Mouse (Mus musculus): ENCODE results near the gene Gm40460. TPM values are rescaled to one million over a fixed set of nuclear protein-coding genes. Genes with fewer than 3 reads are reported as not detected.
"Not testable (repeated sequence)": the region's sequence is repeated elsewhere in the genome, so short reads cannot be mapped to it uniquely, and the experiment has no call there.

The Gm40460 gene
- polyA plus RNA-seq, 1 experiment from 2014 or later, result not detected

- H3K36me3 ChIP-seq (ENCODE audit: control insufficient read depth, insufficient read depth, low read length); ATAC-seq; H3K27me3 ChIP-seq (replicated peaks; ENCODE audit: control insufficient read depth, insufficient read depth, low read length); H3K4me3 ChIP-seq (ENCODE audit: low read length); H3K9ac ChIP-seq (ENCODE audit: low read depth, low read length); H3K4me1 ChIP-seq (ENCODE audit: control insufficient read depth, insufficient read depth, low read depth, low read length); H3K4me2 ChIP-seq (ENCODE audit: low read length); H3K9me3 ChIP-seq (ENCODE audit: control insufficient read depth, low read length); H3K27ac ChIP-seq (ENCODE audit: low read depth, low read length): not testable (repeated sequence)
- 67% methylated on average over 1 of the region's 1 CpGs for WGBS
Observed at GRCm38 (mm10) chr7:142258254-142258653, 17.4 kb upstream of the Gm40460 start, which contains the start of gene Gm2431. TSS of gene Gm2431 (minus strand) at chr7:142258354.

DNA sequence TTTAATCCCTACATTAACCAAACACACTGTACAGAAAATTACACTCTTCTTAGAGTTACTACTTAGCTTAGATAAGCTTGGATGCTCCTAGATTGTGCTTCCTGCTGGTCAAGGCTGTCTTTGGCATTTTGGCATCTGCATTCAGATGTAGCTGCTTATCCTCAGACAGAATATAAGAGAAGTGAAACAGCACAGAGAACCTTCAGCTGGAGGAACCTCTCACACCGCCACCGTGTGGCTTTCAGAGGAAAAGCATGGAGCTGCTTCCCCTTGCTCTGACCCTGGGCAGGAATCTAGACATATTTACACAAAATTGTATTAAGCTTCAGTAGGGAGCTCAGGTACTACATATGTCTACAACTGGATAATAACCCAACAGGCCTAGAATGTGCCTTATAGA lies 14.6 kb upstream of the Gm40460 start:
- no peak overlapping the region for H3K9ac ChIP-seq (ENCODE audit: low read depth, low read length)
- H3K36me3 ChIP-seq (ENCODE audit: control insufficient read depth, insufficient read depth, low read length), result no peaks in the 10 kb centered on the region
- peak; percentile 61; the same call in 1 of the 2 replicates for ATAC-seq
- H3K4me2 ChIP-seq (ENCODE audit: low read length), result no peak overlapping the region
- H3K9me3 ChIP-seq (ENCODE audit: control insufficient read depth, low read length), result no peaks in the 10 kb centered on the region
- no peaks in the 10 kb centered on the region for H3K4me1 ChIP-seq (ENCODE audit: control insufficient read depth, insufficient read depth, low read depth, low read length)
- H3K4me3 ChIP-seq (ENCODE audit: low read length), result no peak overlapping the region
- no peaks in the 10 kb centered on the region for H3K27me3 ChIP-seq (replicated peaks; ENCODE audit: control insufficient read depth, insufficient read depth, low read length)
- 0% methylated on average over 2 of the region's 2 CpGs for WGBS
- H3K27ac ChIP-seq (ENCODE audit: low read depth, low read length), result no peak overlapping the region

GRCm38 (mm10) chr7:142249824-142250223 lies 8.9 kb upstream of the Gm40460 start:
- no peaks in the 10 kb centered on the region for H3K36me3 ChIP-seq (ENCODE audit: control insufficient read depth, insufficient read depth, low read length)
- no peaks in the 10 kb centered on the region for H3K4me1 ChIP-seq (ENCODE audit: control insufficient read depth, insufficient read depth, low read depth, low read length)
- no peaks in the 10 kb centered on the region for H3K27me3 ChIP-seq (replicated peaks; ENCODE audit: control insufficient read depth, insufficient read depth, low read length)
- no peak overlapping the region for H3K27ac ChIP-seq (ENCODE audit: low read depth, low read length)
- no peak for ATAC-seq
- no peak overlapping the region for H3K4me2 ChIP-seq (ENCODE audit: low read length)
- no peaks in the 10 kb centered on the region for H3K9me3 ChIP-seq (ENCODE audit: control insufficient read depth, low read length)
- 0% methylated on average over 1 of the region's 1 CpGs for whole genome bisulfite sequencing
- H3K9ac ChIP-seq (ENCODE audit: low read depth, low read length), result no peak overlapping the region
- H3K4me3 ChIP-seq (ENCODE audit: low read length), result no peak overlapping the region

GRCm38 (mm10) chr7:142231540-142231939 lies 9.3 kb downstream of the Gm40460 start:
- H3K27ac ChIP-seq (ENCODE audit: low read depth, low read length), result no peak overlapping the region
- H3K9me3 ChIP-seq (ENCODE audit: control insufficient read depth, low read length), result 0 out of 2 replicates have a peak, but pooled peaks cover 6% of the 10 kb centered on the region
- H3K4me2 ChIP-seq (ENCODE audit: low read length), result no peak overlapping the region
- no peak overlapping the region for H3K4me3 ChIP-seq (ENCODE audit: low read length)
- no peak overlapping the region for H3K9ac ChIP-seq (ENCODE audit: low read depth, low read length)
- H3K36me3 ChIP-seq (ENCODE audit: control insufficient read depth, insufficient read depth, low read length), result no peaks in the 10 kb centered on the region
- H3K27me3 ChIP-seq (replicated peaks; ENCODE audit: control insufficient read depth, insufficient read depth, low read length), result no peaks in the 10 kb centered on the region
- H3K4me1 ChIP-seq (ENCODE audit: control insufficient read depth, insufficient read depth, low read depth, low read length), result no peaks in the 10 kb centered on the region
- WGBS, result 22% methylated on average over 1 of the region's 1 CpGs
- no peak for ATAC-seq

- H3K27me3 ChIP-seq (replicated peaks; ENCODE audit: control insufficient read depth, insufficient read depth, low read length); H3K9me3 ChIP-seq (ENCODE audit: control insufficient read depth, low read length); ATAC-seq; H3K27ac ChIP-seq (ENCODE audit: low read depth, low read length); H3K4me1 ChIP-seq (ENCODE audit: control insufficient read depth, insufficient read depth, low read depth, low read length); H3K4me3 ChIP-seq (ENCODE audit: low read length); H3K9ac ChIP-seq (ENCODE audit: low read depth, low read length); H3K36me3 ChIP-seq (ENCODE audit: control insufficient read depth, insufficient read depth, low read length); H3K4me2 ChIP-seq (ENCODE audit: low read length): not testable (repeated sequence)
- WGBS, result 57% methylated on average over 3 of the region's 3 CpGs
Observed at GRCm38 (mm10) chr7:142229871-142230270, 11.0 kb downstream of the Gm40460 start, which contains the start of gene Krtap5-5. TSS of gene Krtap5-5 (minus strand) at chr7:142229971.

DNA sequence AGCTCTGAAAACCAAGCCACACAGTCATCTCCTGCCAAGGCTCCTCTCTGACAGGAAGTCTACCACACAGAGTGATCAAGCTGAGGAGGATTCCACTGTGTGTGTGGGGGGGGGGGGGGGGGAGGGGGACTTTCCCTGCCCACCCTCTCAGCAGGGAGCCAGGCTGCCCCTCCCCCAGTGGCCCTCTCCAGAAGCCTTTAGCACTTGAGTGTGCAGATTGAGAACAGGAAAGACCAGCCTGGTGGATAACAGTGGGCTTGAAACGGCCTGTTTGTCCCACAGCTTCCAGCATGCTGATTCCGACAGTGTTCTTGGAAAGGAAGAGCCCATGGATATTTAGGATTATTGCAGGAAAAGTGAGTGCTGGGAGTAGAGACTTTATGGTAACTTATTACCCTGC lies 16.4 kb downstream of the Gm40460 start:
- 48% methylated on average over 2 of the region's 2 CpGs for WGBS
- ATAC-seq, result no peak
- no peak overlapping the region for H3K4me3 ChIP-seq (ENCODE audit: low read length)
- no peaks in the 10 kb centered on the region for H3K4me1 ChIP-seq (ENCODE audit: control insufficient read depth, insufficient read depth, low read depth, low read length)
- no peak overlapping the region for H3K9ac ChIP-seq (ENCODE audit: low read depth, low read length)
- H3K9me3 ChIP-seq (ENCODE audit: control insufficient read depth, low read length), result no peaks in the 10 kb centered on the region
- no peak overlapping the region for H3K4me2 ChIP-seq (ENCODE audit: low read length)
- H3K27ac ChIP-seq (ENCODE audit: low read depth, low read length), result no peak overlapping the region
- H3K27me3 ChIP-seq (replicated peaks; ENCODE audit: control insufficient read depth, insufficient read depth, low read length), result no peaks in the 10 kb centered on the region
- no peaks in the 10 kb centered on the region for H3K36me3 ChIP-seq (ENCODE audit: control insufficient read depth, insufficient read depth, low read length)

- not testable (repeated sequence) for H3K4me1 ChIP-seq (ENCODE audit: control insufficient read depth, insufficient read depth, low read depth, low read length); H3K36me3 ChIP-seq (ENCODE audit: control insufficient read depth, insufficient read depth, low read length); H3K4me3 ChIP-seq (ENCODE audit: low read length); H3K9me3 ChIP-seq (ENCODE audit: control insufficient read depth, low read length); H3K27me3 ChIP-seq (replicated peaks; ENCODE audit: control insufficient read depth, insufficient read depth, low read length); ATAC-seq; H3K27ac ChIP-seq (ENCODE audit: low read depth, low read length); H3K4me2 ChIP-seq (ENCODE audit: low read length); H3K9ac ChIP-seq (ENCODE audit: low read depth, low read length)
- WGBS, result 60% methylated on average over 1 of the region's 1 CpGs
Observed at GRCm38 (mm10) chr7:142212136-142212535, 28.7 kb downstream of the Gm40460 start.

DNA sequence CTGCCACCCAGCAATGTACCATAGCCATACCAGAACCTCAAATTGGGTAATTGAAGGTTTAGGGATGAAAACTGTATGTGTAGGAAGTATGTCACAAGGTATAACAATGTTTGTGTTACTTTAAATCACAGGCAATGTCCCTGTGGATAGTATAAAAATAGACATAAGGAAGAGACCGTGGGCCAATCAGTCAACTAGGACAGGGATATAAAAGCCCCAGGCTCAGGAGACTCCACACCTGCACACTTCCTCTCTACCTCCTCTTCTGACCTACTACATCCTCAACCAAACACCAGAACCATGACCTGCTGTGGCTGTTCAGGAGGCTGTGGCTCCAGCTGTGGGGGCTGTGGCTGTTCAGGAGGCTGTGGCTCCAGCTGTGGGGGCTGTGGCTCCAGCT lies 29.3 kb downstream of the Gm40460 start, which contains the start of gene Gm7579:
TSS of gene Gm7579 (plus strand) at position 301 of the 400 bp plus-strand sequence.
- 75% methylated on average over 1 of the region's 1 CpGs for WGBS
- Histone ChIP-seq H3K4me1 (ENCODE audit: control insufficient read depth, insufficient read depth, low read depth, low read length) (no peaks in the 10 kb centered on the region), H3K4me2 (ENCODE audit: low read length) (no peak within 1 kb of the TSS), H3K4me3 (ENCODE audit: low read length) (no peak within 1 kb of the TSS), H3K27me3 (replicated peaks; ENCODE audit: control insufficient read depth, insufficient read depth, low read length) (no peaks in the 10 kb centered on the region), H3K27ac (ENCODE audit: low read depth, low read length) (no peak within 1 kb of the TSS), H3K9me3 (ENCODE audit: control insufficient read depth, low read length) (no peaks in the 10 kb centered on the region), H3K9ac (ENCODE audit: low read depth, low read length) (no peak within 1 kb of the TSS), H3K36me3 (ENCODE audit: control insufficient read depth, insufficient read depth, low read length) (no peaks in the 10 kb centered on the region)
- ATAC-seq, result no peak

GRCm38 (mm10) chr7:142206891-142207290 lies 34.0 kb downstream of the Gm40460 start:
- H3K4me1 ChIP-seq (ENCODE audit: control insufficient read depth, insufficient read depth, low read depth, low read length), result not testable (repeated sequence)

GRCm38 (mm10) chr7:142205488-142205887 lies 35.4 kb downstream of the Gm40460 start:
- no peaks in the 10 kb centered on the region for H3K36me3 ChIP-seq (ENCODE audit: control insufficient read depth, insufficient read depth, low read length)
- no peak for ATAC-seq
- no peaks in the 10 kb centered on the region for H3K9me3 ChIP-seq (ENCODE audit: control insufficient read depth, low read length)
- no peak overlapping the region for H3K27ac ChIP-seq (ENCODE audit: low read depth, low read length)
- no peaks in the 10 kb centered on the region for H3K4me1 ChIP-seq (ENCODE audit: control insufficient read depth, insufficient read depth, low read depth, low read length)
- no peak overlapping the region for H3K4me2 ChIP-seq (ENCODE audit: low read length)
- H3K9ac ChIP-seq (ENCODE audit: low read depth, low read length), result no peak overlapping the region
- H3K4me3 ChIP-seq (ENCODE audit: low read length), result no peak overlapping the region
- no peaks in the 10 kb centered on the region for H3K27me3 ChIP-seq (replicated peaks; ENCODE audit: control insufficient read depth, insufficient read depth, low read length)

More at GRCm38 (mm10) chr7:142206891-142207290, 34.0 kb downstream of the Gm40460 start:
- H3K36me3 ChIP-seq (ENCODE audit: control insufficient read depth, insufficient read depth, low read length); H3K4me3 ChIP-seq (ENCODE audit: low read length); H3K27me3 ChIP-seq (replicated peaks; ENCODE audit: control insufficient read depth, insufficient read depth, low read length); H3K27ac ChIP-seq (ENCODE audit: low read depth, low read length); H3K9me3 ChIP-seq (ENCODE audit: control insufficient read depth, low read length); ATAC-seq; H3K9ac ChIP-seq (ENCODE audit: low read depth, low read length); H3K4me2 ChIP-seq (ENCODE audit: low read length): not testable (repeated sequence)
- WGBS, result 75% methylated on average over 5 of the region's 5 CpGs

Measured in hindbrain, embryonic 16.5 days (tissue).